ENCODE assay signal across 11 mouse cellular contexts in genomic region chr11:32027474-32028342, GRCm38 (mm10). TPM values are rescaled to one million over a fixed set of nuclear protein-coding genes. Genes with fewer than 3 reads are reported as not detected.
DNase-seq lines count a peak whose midpoint lies in the region; ATAC-seq and TF ChIP-seq lines count a peak whose summit lies in the region.
"Had no signal": no experiment of that assay in that cellular context is flagged by ENCODE, and none has a peak within 500 bp of the region (broad histone marks: within the 10 kb centered on the region; RNA-seq: fewer than 3 reads in every experiment).

No protein-coding gene starts in this region.

- peak; percentile 95 for ATAC-seq in forebrain, embryonic 16.5 days
- no peak for ATAC-seq in heart, embryonic 12.5 days (ENCODE audit: insufficient number of reproducible peaks, low FRiP score)

- no peak for TF ChIP-seq CTCF in left cerebral cortex, adult 2 months (IDR thresholded peaks at IDR 0.05)

- H3K27me3 ChIP-seq in forebrain, embryonic 16.5 days (replicated peaks; ENCODE audit: control insufficient read depth, insufficient read depth, low read length), result no peaks in the 10 kb centered on the region
- no peaks in the 10 kb centered on the region; the same call in 1 of the 2 replicates for H3K27me3 ChIP-seq in heart, embryonic 12.5 days (replicated peaks)

- peak overlapping the region; percentile 43 for H3K4me2 ChIP-seq in forebrain, embryonic 16.5 days (ENCODE audit: low read length)
- no peak overlapping the region for H3K4me2 ChIP-seq in heart, embryonic 12.5 days
- H3K4me2 ChIP-seq: heart, embryonic 13.5 days had no signal

- DNase-seq in left cerebral cortex, adult 2 months (ENCODE audit: extremely low spot score in 1 of 2, low spot score in 2 of 2), result peak in 1 of 2 experiments; percentile 37
- no peak for DNase-seq in left cerebral cortex, adult 18-20 months (ENCODE audit: low spot score in 2 of 2)
- DNase-seq in mesoderm, embryonic 11.5 days (ENCODE audit: low read depth, low spot score), result peak; percentile 35
- peak; percentile 55 for DNase-seq in right cerebral cortex, postnatal 25 days
- DNase-seq in cerebellum, postnatal 14 days, result no peak
- DNase-seq in heart, postnatal 10 days, result no peak
- DNase-seq: adrenal gland, adult 2 months; thymus, adult 18-20 months had no signal

- 26% methylated on average over 7 of the region's 7 CpGs for WGBS in forebrain, embryonic 16.5 days
- WGBS in heart, embryonic 12.5 days, result 68% methylated on average over 7 of the region's 7 CpGs

- H3K36me3 ChIP-seq in forebrain, embryonic 16.5 days (ENCODE audit: control insufficient read depth, insufficient read depth), result no peaks in the 10 kb centered on the region; the same call in 1 of the 2 replicates
- H3K36me3 ChIP-seq in heart, embryonic 12.5 days, result no peaks in the 10 kb centered on the region
- H3K36me3 ChIP-seq: heart, embryonic 13.5 days had no signal

- no peak overlapping the region for H3K4me3 ChIP-seq in left cerebral cortex, adult 2 months
- no peak overlapping the region for H3K4me3 ChIP-seq in forebrain, embryonic 16.5 days (replicated peaks; ENCODE audit: low read length)
- H3K4me3 ChIP-seq in heart, embryonic 12.5 days, result no peak overlapping the region
- H3K4me3 ChIP-seq: heart, embryonic 13.5 days had no signal

- H3K9ac ChIP-seq in forebrain, embryonic 16.5 days (replicated peaks; ENCODE audit: low read depth, low read length), result peak overlapping the region; percentile 45; the same call in 1 of the 2 replicates
- no peak overlapping the region for H3K9ac ChIP-seq in heart, embryonic 12.5 days
- H3K9ac ChIP-seq: heart, embryonic 13.5 days had no signal

- intact Hi-C loops in left cerebral cortex, adult 2 months (cut with DNase I), result loop anchor here (5.0 kb wide), 1 partner anchor 35 kb away; no protein-coding TSS in a partner anchor
- intact Hi-C loops in heart, postnatal 10 days (cut with DNase I), result no loop called here

- peaks cover 77% of the 10 kb centered on the region for H3K4me1 ChIP-seq in forebrain, embryonic 16.5 days (replicated peaks; ENCODE audit: control insufficient read depth, insufficient read depth, low read length)
- H3K4me1 ChIP-seq in heart, embryonic 12.5 days (replicated peaks), result no peaks in the 10 kb centered on the region; the same call in 1 of the 2 replicates
- H3K4me1 ChIP-seq: heart, embryonic 13.5 days had no signal

- H3K9me3 ChIP-seq in forebrain, embryonic 16.5 days (ENCODE audit: control insufficient read depth, low read length), result no peaks in the 10 kb centered on the region
- no peaks in the 10 kb centered on the region for H3K9me3 ChIP-seq in heart, embryonic 12.5 days (replicated peaks)
- H3K9me3 ChIP-seq: heart, embryonic 13.5 days had no signal

- H3K27ac ChIP-seq in left cerebral cortex, adult 2 months, result peak overlapping the region; percentile 83
- H3K27ac ChIP-seq in forebrain, embryonic 16.5 days (ENCODE audit: low read length), result peak overlapping the region; percentile 94
- no peak overlapping the region for H3K27ac ChIP-seq in heart, embryonic 12.5 days (ENCODE audit: poor library complexity, severe bottlenecking)
- H3K27ac ChIP-seq: heart, embryonic 13.5 days had no signal

RNA-seq across cellular contexts. Expression of gene Nsg2, which starts 27.4 kb away (rescaled TPM):
- 100 to 1,000 TPM; 605 to 615 TPM for total RNA-seq in left cerebral cortex, adult 2 months (2021)
- 100 to 1,000 TPM; 645 to 708 TPM for total RNA-seq in left cerebral cortex, adult 18-20 months (2021)
- 770 and 805 TPM in 2 replicates for polyA plus RNA-seq in forebrain, embryonic 16.5 days (2015; fragmentation: Nextera tagmentation; extraction: Ambion mirVana)
- 0.73 and 1.0 TPM in 2 replicates for polyA plus RNA-seq in heart, embryonic 12.5 days (2016; fragmentation: Nextera tagmentation; extraction: Ambion mirVana)
- total RNA-seq in heart, postnatal 10 days (2021), result 1 to 10 TPM; 1.7 to 3.0 TPM

Comparison
In these comparisons a context has a peak if more than half of its experiments do, and no peak if none do; other contexts are left out.
1. DNase-seq: peak in mesoderm, embryonic 11.5 days (single experiment) and right cerebral cortex, postnatal 25 days (single experiment); none in left cerebral cortex, adult 18-20 months (0 of 2), cerebellum, postnatal 14 days (0 of 2) and heart, postnatal 10 days (0 of 2).
2. RNA of gene Nsg2, which starts 27.4 kb away (total RNA-seq): 645 to 708 TPM in left cerebral cortex, adult 18-20 months and 605 to 615 TPM in left cerebral cortex, adult 2 months; 1.7 to 3.0 TPM in heart, postnatal 10 days; every median in the first group is over 100 times any median in the second.